Mouse (Mus musculus): Measurements from ENCODE around the gene Fam120c. TPM values are rescaled to one million over a fixed set of nuclear protein-coding genes. Genes with fewer than 3 reads are reported as not detected.

Fam120c gene
- polyA plus RNA-seq, 1 experiment: 0.94 TPM

DNA sequence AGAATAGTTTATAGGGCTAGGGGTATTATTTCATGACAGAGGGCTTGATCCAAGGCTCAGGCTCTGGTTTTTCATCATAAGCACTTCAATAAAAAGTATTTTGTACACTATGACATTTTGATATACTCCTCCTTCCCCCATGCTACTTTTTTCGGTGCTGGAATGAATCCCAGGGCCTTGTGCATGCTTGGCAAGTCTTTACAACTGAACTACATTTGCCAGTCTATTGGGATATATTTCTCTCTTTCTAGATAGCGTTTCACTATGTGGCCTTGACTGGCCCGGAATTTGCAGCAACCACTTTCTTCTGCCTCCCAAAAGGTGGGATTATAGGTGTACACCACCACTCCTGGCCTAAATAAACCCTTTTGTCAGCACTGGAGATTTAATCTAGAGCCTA, 169.1 kb downstream of the Fam120c start:
- no peaks in the 10 kb centered on the region for H3K4me1 ChIP-seq (ENCODE audit: control insufficient read depth, insufficient read depth, low read length)
- H3K4me3 ChIP-seq (ENCODE audit: low read depth, low read length): no peak overlapping the region
- H3K36me3 ChIP-seq (ENCODE audit: control insufficient read depth, insufficient read depth, low read length, poor library complexity, severe bottlenecking): no peaks in the 10 kb centered on the region
- H3K9ac ChIP-seq (ENCODE audit: low read depth, poor library complexity, severe bottlenecking): no peak overlapping the region
- no peaks in the 10 kb centered on the region for H3K9me3 ChIP-seq (replicated peaks; ENCODE audit: control insufficient read depth, insufficient read depth, low read length, poor library complexity, severe bottlenecking)
- no peak overlapping the region for H3K27ac ChIP-seq (ENCODE audit: insufficient read depth, low read length)
- no peak for TF ChIP-seq EP300 (IDR thresholded peaks at IDR 0.05; ENCODE audit: insufficient read depth, low read depth, low read length)
- no peak for TF ChIP-seq CTCF (IDR thresholded peaks at IDR 0.05; ENCODE audit: low read depth, low read length)
- H3K27me3 ChIP-seq (ENCODE audit: control insufficient read depth, insufficient read depth, low read length, poor library complexity, severe bottlenecking): no peaks in the 10 kb centered on the region

GRCm38 (mm10) chrX:151513694-151514093, 169.7 kb downstream of the Fam120c start:
- TF ChIP-seq POLR2A (IDR thresholded peaks at IDR 0.05; ENCODE audit: insufficient read depth, low read length) (no peak), EP300 (IDR thresholded peaks at IDR 0.05; ENCODE audit: insufficient read depth, low read depth, low read length) (no peak), CTCF (IDR thresholded peaks at IDR 0.05; ENCODE audit: low read depth, low read length) (no peak)
- Histone ChIP-seq H3K27me3 (ENCODE audit: control insufficient read depth, insufficient read depth, low read length, poor library complexity, severe bottlenecking) (no peaks in the 10 kb centered on the region), H3K27ac (ENCODE audit: insufficient read depth, low read length) (no peak overlapping the region), H3K9me3 (replicated peaks; ENCODE audit: control insufficient read depth, insufficient read depth, low read length, poor library complexity, severe bottlenecking) (no peaks in the 10 kb centered on the region), H3K4me1 (ENCODE audit: control insufficient read depth, insufficient read depth, low read length) (no peaks in the 10 kb centered on the region), H3K9ac (ENCODE audit: low read depth, poor library complexity, severe bottlenecking) (no peak overlapping the region), H3K4me3 (ENCODE audit: low read depth, low read length) (no peak overlapping the region), H3K36me3 (ENCODE audit: control insufficient read depth, insufficient read depth, low read length, poor library complexity, severe bottlenecking) (no peaks in the 10 kb centered on the region)

DNA sequence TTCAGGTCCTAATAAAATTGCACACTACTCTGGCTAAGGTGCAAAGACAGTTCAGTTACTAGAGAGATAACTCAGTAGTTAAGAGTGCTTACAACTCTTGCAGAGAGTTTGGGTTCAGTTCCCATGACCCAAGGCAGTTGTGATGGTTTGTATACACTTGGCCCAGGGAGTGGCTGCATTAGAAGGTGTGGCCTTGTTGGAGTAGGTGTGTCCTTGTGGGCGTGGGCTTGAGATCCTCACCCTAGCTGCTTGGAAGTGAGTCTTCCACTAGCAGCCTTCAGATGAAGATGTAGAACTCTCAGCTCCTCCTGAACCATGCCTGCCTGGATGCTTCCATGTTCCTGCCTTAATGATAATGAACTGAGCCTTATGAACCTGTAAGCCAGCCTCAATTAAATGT, 174.2 kb downstream of the Fam120c start:
- H3K27ac ChIP-seq (ENCODE audit: insufficient read depth, low read length): no peak overlapping the region
- no peak for TF ChIP-seq EP300 (IDR thresholded peaks at IDR 0.05; ENCODE audit: insufficient read depth, low read depth, low read length)

DNA sequence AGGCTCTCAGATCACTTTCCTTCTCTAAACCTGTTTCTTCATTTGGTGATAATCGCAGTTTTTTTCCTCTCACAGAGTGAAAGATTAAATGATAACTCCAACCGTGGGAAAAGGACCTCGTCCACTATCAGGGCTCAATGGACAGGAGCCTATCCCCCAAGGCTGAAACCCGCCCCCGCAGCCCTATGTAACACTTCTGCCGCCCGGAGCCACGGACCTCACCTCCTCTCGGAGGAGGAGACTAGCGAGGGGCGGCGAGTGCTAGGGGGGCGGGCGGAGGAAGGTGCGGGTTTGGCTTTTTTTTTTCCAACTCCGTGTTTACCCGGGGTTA, 176.1 kb downstream of the Fam120c start:
- H3K4me3 ChIP-seq (ENCODE audit: low read depth, low read length): peak overlapping the region; percentile 65
- H3K9me3 ChIP-seq (replicated peaks; ENCODE audit: control insufficient read depth, insufficient read depth, low read length, poor library complexity, severe bottlenecking): no peaks in the 10 kb centered on the region
- H3K27ac ChIP-seq (ENCODE audit: insufficient read depth, low read length): peak overlapping the region; percentile 83
- H3K9ac ChIP-seq (ENCODE audit: low read depth, poor library complexity, severe bottlenecking): peak overlapping the region; percentile 88
- H3K36me3 ChIP-seq (ENCODE audit: control insufficient read depth, insufficient read depth, low read length, poor library complexity, severe bottlenecking): no peaks in the 10 kb centered on the region
- H3K27me3 ChIP-seq (ENCODE audit: control insufficient read depth, insufficient read depth, low read length, poor library complexity, severe bottlenecking): no peaks in the 10 kb centered on the region
- no peaks in the 10 kb centered on the region for H3K4me1 ChIP-seq (ENCODE audit: control insufficient read depth, insufficient read depth, low read length)
- no peak for TF ChIP-seq POLR2A (IDR thresholded peaks at IDR 0.05; ENCODE audit: insufficient read depth, low read length)
- no peak for TF ChIP-seq EP300 (IDR thresholded peaks at IDR 0.05; ENCODE audit: insufficient read depth, low read depth, low read length)
- TF ChIP-seq CTCF (IDR thresholded peaks at IDR 0.05; ENCODE audit: low read depth, low read length): no peak

More for the DNA sequence above, 174.2 kb downstream of the Fam120c start:
- Histone ChIP-seq H3K9me3 (replicated peaks; ENCODE audit: control insufficient read depth, insufficient read depth, low read length, poor library complexity, severe bottlenecking) (no peaks in the 10 kb centered on the region), H3K27me3 (ENCODE audit: control insufficient read depth, insufficient read depth, low read length, poor library complexity, severe bottlenecking) (no peaks in the 10 kb centered on the region), H3K36me3 (ENCODE audit: control insufficient read depth, insufficient read depth, low read length, poor library complexity, severe bottlenecking) (no peaks in the 10 kb centered on the region), H3K4me1 (ENCODE audit: control insufficient read depth, insufficient read depth, low read length) (no peaks in the 10 kb centered on the region), H3K4me3 (ENCODE audit: low read depth, low read length) (no peak overlapping the region), H3K9ac (ENCODE audit: low read depth, poor library complexity, severe bottlenecking) (no peak overlapping the region)

DNA sequence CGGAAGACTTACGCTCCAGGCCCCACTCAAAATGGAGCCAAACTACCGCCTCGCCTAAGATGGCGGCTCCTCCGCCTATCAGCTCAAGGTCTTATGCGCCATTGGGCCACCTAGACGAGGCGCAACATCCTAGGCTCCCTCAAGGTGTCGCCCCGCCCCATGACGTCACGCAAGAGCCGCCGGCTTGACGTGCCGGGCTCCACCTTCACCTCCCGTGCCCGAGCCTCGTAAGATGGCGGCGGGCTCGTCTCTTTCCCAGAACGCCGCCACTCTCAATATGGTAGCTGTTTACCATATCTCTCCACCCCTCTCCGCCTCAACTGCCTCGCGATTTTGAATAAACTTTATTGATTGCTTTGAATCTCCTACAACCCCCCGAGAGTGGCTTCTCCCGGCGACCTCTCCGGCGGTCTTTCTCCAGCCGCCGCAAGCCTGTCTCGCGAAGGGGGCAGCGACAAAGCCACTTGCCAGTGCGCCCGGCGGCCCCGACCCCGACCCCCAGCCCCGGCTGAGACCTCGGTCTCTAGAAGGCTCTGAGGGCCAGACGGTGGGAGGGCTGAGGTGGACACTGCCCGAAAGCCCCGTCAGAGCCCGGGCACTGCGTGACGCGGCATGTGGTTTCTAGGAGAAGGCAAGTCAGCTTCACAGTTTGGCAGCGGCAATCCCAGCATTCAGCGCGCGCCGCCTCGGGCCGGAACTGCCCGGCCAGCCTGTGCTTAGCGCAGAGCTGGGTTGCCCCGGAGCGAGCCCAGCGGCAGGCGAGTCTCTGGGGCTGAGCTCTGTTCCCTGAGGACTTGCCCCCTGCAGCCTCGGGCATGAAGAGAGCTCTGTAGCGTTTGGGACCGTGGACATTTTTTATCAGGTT, 176.7 kb downstream of the Fam120c start, which contains the start of gene Phf8:
Gene Phf8 (plus strand): TSS at position 215 of the 865 bp plus-strand sequence.
- Histone ChIP-seq H3K9ac (ENCODE audit: low read depth, poor library complexity, severe bottlenecking) (peak within 1 kb of the TSS; percentile 88), H3K36me3 (ENCODE audit: control insufficient read depth, insufficient read depth, low read length, poor library complexity, severe bottlenecking) (no peaks in the 10 kb centered on the region), H3K9me3 (replicated peaks; ENCODE audit: control insufficient read depth, insufficient read depth, low read length, poor library complexity, severe bottlenecking) (no peaks in the 10 kb centered on the region), H3K27me3 (ENCODE audit: control insufficient read depth, insufficient read depth, low read length, poor library complexity, severe bottlenecking) (no peaks in the 10 kb centered on the region), H3K4me3 (ENCODE audit: low read depth, low read length) (peak within 1 kb of the TSS; percentile 88), H3K27ac (ENCODE audit: insufficient read depth, low read length) (peak within 1 kb of the TSS; percentile 83), H3K4me1 (ENCODE audit: control insufficient read depth, insufficient read depth, low read length) (no peaks in the 10 kb centered on the region)
- TF ChIP-seq CTCF (IDR thresholded peaks at IDR 0.05; ENCODE audit: low read depth, low read length) (no peak), POLR2A (IDR thresholded peaks at IDR 0.05; ENCODE audit: insufficient read depth, low read length) (peak; percentile 59)

Other genes with a start within 250 kb of the Fam120c start
- gene Tsr2, start 247.6 kb upstream of the Fam120c start, polyA plus RNA-seq (2011; ENCODE audit: insufficient read depth, insufficient read length, low read depth, missing spikeins): 29.3 and 33.5 TPM in 2 replicates
- 26.0 and 28.4 TPM in 2 replicates for gene Wnk3, start 146.1 kb upstream of the Fam120c start, polyA plus RNA-seq (2011; ENCODE audit: insufficient read depth, insufficient read length, low read depth, missing spikeins)
- 26.5 and 28.6 TPM in 2 replicates for gene Phf8, start 176.5 kb downstream of the Fam120c start, polyA plus RNA-seq (2011; ENCODE audit: insufficient read depth, insufficient read length, low read depth, missing spikeins)